Mouse (Mus musculus) olfactory bulb, adult 2 months (tissue): ENCODE measurements at regions not wholly inside any gene's neighbourhood (a gene's known extent, or its start where the extent isn't known, plus 50 kb on each side); places are given as distances from the start of the nearest gene placed in this dataset.

Source experiments
- H3K27ac ChIP-seq: fragments of 200-500 bp; 2 replicates; pipeline ENCODE4 v1.5.1; 2012; ENCODE audit warnings: low read depth, low read length; ENCODE audit not compliant: insufficient read depth
- H3K4me1 ChIP-seq: fragments of 200-500 bp; 2 replicates; pipeline ENCODE4 v1.6.1; 2012; ENCODE audit warnings: low read length; ENCODE audit not compliant: control insufficient read depth, insufficient read depth
- H3K4me3 ChIP-seq: fragments of 200-500 bp; 2 replicates; pipeline ENCODE4 v1.5.1; 2012; ENCODE audit warnings: mild to moderate bottlenecking, low read depth, low read length, moderate library complexity; ENCODE audit not compliant: insufficient read depth
- CTCF ChIP-seq: fragments of 200-500 bp; IDR thresholded peaks from 2 replicates; pipeline ENCODE4 v1.5.1; 2012; ENCODE audit warnings: low read depth, mild to moderate bottlenecking, low read length, moderate library complexity; ENCODE audit not compliant: insufficient read depth
- POLR2A ChIP-seq: fragments of 200-500 bp; IDR thresholded peaks from 2 replicates; pipeline ENCODE4 v1.6.1; 2012; ENCODE audit warnings: mild to moderate bottlenecking, low read depth, low read length, moderate library complexity; ENCODE audit not compliant: insufficient read depth
- WGBS: fragments of 180-500 bp; shearing (Covaris S2); methylation state at CpG from one replicate; pipeline ENCODE4 v1.1.7; 2018; 5-methylcytosine and 5-hydroxymethylcytosine counted together

DNA sequence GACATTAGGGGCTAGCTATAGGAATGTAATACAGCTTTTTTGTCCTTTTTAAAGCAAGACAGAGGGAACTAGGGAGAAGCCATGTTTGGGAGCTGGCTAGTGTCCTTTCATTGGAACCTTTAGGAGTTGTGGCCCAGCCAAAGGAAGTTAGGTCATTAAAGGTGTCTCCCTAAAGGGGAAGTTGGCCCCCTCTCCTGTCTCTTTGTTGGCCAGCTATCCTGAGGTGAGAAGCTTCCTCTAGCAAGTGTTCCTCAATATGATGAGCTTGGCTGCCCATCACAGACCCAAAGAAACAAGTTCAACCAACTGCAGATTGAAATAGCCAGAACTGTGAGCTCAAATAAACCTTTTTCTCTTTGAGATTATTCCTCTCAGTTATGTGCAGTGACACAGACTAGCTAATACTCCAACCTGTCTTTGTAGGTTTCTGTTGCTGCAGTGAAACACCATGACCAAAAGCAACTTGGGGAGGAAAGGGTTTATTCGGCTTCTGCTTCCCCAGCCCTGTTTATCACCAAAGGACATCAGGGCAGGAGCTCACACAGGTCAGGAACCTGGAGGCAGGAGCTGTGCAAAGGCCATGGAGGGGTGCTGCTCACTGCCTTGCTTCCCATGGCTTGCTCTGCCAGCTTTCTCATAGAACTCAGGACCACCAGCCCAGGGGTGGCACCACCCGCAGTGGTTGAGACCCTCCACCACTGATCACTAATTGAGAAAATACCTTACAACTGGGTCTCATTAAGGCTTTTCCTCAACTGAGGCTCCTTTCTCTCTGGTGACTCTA lies 94.0 kb upstream of the Ccn6 start:
- 98% methylated on average over 2 of the region's 2 CpGs for WGBS
- Histone ChIP-seq H3K4me3 (no peak overlapping the region), H3K27ac (no peak overlapping the region), H3K4me1 (peaks cover 11% of the 10 kb centered on the region)
- TF ChIP-seq POLR2A (no peak), CTCF (no peak)

DNA sequence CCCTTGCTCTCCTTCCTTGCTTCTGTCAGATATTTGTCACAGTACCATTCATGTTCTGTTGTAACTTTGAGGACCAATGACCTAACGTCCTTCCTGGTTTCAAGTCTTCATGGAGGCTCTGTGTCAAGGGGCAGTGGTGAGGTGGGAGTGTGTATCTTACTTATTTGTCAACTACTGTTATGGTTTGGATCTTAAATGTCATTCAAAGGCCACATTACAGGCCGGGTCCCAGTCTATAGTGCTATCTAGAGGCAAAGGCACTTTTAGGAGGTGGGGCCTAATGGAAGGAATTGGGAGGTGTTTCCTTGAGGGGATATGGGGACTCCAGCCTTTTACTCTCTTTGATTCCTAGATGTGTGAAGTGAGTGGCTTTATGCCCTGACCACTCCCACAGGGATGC lies 91.0 kb upstream of the Ccn6 start:
- WGBS, result 92% methylated on average over 2 of the region's 2 CpGs
- TF ChIP-seq POLR2A, result no peak
- no peak for TF ChIP-seq CTCF

DNA sequence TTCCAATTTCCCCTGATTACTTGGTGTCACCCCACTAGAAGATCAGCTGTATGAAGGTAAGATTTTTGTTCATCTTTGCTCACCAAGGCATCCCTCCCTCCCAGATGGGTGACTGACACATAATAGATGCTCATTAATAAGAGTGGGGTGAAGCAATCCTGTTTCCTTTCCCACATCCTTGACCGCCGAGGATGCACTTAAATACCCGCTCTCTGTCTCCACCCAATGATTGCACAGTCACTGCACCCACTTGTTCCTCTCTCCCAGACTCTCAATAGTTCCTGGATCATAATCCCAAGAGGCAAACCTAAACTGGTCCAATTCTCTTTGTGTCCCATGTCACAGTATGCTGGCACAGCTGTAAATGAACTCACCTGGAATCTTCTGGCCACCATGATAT lies 86.4 kb upstream of the Ccn6 start:
- no peak overlapping the region for H3K4me3 ChIP-seq
- H3K4me1 ChIP-seq, result no peaks in the 10 kb centered on the region
- 73% methylated on average over 3 of the region's 3 CpGs for WGBS
- TF ChIP-seq CTCF (no peak), POLR2A (no peak)
- no peak overlapping the region for H3K27ac ChIP-seq

More for the DNA sequence above, 91.0 kb upstream of the Ccn6 start:
- Histone ChIP-seq H3K4me1 (no peaks in the 10 kb centered on the region), H3K4me3 (no peak overlapping the region), H3K27ac (no peak overlapping the region)

DNA sequence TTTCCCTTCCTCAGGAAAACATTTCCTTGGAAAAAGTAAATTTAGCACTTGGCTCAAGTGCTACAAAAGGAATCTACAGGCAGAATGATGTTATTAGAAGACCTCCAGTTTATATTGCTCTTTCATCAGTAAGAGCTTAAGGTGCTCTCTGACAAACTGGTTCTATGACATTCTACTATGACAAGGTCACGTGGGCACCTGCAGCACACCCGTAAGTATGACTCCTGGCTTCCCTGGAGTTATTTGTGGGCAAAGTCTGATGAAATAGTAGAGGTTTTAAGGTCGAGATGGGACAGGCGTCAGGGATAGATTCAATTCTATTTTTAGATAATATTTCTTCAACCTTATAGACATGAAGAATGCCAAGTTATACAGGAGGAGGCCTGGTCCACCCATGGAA lies 84.9 kb upstream of the Ccn6 start:
- no peak overlapping the region for H3K27ac ChIP-seq
- H3K4me1 ChIP-seq, result no peaks in the 10 kb centered on the region
- no peak overlapping the region for H3K4me3 ChIP-seq
- TF ChIP-seq POLR2A, result no peak
- TF ChIP-seq CTCF, result no peak
- WGBS, result 91% methylated on average over 4 of the region's 4 CpGs

DNA sequence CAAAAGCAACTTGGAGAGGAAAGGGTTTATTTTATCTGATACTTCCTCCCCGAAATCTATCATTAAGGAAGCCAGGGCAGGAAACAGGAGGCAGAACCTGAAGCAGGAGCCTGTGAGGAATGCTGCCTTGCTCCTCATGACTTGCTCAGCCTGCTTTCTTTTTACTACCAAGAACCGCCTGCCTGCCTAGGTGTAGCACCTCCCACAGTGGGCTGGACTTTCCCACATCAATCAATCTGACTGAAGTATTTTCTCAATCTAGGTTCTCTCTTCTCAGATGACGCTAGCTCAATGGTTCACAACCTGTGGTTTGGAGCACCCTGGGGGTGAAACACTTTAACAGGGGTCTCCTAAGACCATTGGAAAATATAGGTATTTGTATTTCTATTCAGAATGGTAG lies 83.4 kb upstream of the Ccn6 start:
- no peak overlapping the region for H3K4me3 ChIP-seq
- no peaks in the 10 kb centered on the region for H3K4me1 ChIP-seq
- 91% methylated on average over 3 of the region's 3 CpGs for WGBS
- no peak for TF ChIP-seq POLR2A
- TF ChIP-seq CTCF, result no peak
- H3K27ac ChIP-seq, result no peak overlapping the region

DNA sequence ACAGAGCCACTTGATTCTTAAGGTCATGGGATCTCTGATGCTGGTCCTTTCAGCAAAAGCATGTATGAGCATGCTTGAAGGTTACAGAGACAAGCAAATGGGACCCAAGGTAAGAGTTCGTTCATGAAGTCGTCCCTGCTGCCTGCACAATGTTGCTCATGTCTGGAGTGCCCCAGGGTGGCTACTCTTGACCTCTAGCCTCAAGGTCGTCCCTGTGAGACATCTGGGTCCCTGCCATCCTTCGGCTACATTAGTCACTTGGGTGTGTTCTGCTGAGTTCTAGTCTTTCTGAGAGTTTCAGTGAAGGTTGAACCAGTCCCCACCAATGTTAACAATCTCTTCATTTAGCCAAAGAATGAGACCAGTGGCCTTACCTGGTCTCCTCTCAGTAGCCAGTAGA lies 81.5 kb upstream of the Ccn6 start:
- Histone ChIP-seq H3K4me1 (no peaks in the 10 kb centered on the region), H3K4me3 (no peak overlapping the region), H3K27ac (no peak overlapping the region)
- no peak for TF ChIP-seq CTCF
- no peak for TF ChIP-seq POLR2A
- WGBS, result 87% methylated on average over 4 of the region's 4 CpGs

DNA sequence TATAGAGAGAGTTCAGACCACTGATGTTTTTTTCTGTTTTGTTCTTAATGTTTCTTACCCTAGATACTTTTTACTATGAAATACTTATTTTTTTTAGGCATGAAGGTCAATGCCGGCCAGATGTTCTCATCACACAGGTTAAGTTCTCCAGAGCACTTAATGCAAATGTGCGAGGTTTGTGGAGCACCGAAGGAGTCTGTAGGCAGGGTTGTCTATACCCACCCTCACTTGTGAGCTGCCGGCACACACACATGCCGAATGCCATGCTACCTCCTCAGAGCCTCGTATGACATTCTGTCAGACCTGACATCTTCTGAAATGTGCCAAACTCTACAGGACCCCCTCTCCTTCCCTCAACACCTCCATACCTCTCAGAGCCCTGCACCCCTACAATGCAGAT lies 80.5 kb upstream of the Ccn6 start:
- no peak overlapping the region for H3K27ac ChIP-seq
- WGBS, result 96% methylated on average over 6 of the region's 6 CpGs
- H3K4me1 ChIP-seq, result peaks cover 2% of the 10 kb centered on the region; the same call in 1 of the 2 replicates
- TF ChIP-seq CTCF (no peak), POLR2A (no peak)
- H3K4me3 ChIP-seq, result no peak overlapping the region

DNA sequence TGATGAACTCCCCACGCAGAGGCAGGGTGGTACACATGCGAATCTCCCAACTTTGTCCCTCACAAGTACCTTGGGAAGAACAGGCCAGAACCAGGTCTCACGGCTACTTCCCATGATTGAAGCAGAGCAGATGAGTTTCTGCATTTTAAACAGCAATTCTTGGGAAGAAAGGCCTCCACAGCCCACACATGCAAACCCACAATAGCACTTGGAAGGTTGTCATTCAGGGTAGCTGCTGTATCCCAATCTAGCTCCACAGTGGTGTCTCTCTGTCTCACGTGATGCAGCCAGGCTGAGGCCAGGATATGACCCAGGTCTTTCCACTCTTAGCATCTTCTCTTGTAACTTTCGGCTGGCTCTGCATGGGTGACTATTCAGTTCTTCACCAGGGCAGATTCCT lies 78.8 kb upstream of the Ccn6 start:
- TF ChIP-seq CTCF (no peak), POLR2A (no peak)
- H3K4me3 ChIP-seq, result no peak overlapping the region
- H3K27ac ChIP-seq, result no peak overlapping the region
- peaks cover 2% of the 10 kb centered on the region; the same call in 1 of the 2 replicates for H3K4me1 ChIP-seq
- WGBS, result 91% methylated on average over 5 of the region's 5 CpGs

DNA sequence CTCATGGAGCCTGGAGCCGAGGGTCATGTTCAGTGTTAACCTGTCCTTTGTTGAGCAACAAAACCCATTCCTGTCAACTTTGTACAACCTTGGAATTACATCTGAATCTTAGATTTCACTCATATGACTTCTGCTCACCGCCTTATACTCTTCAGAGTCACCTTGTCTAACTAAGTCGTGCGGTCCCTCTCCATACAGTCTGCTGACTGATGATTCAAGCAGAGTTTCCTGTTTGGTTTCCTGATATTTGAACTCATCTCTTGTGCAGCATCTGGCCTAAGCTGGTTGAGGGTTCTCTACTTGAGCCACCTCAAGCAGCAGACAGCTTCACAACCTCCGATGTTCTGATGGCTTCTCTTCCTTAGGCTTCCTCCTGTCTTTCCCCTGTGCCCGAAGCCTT lies 78.3 kb upstream of the Ccn6 start:
- WGBS, result 94% methylated on average over 6 of the region's 6 CpGs

More for the DNA sequence above, 78.3 kb upstream of the Ccn6 start:
- Histone ChIP-seq H3K4me1 (peaks cover 2% of the 10 kb centered on the region; the same call in 1 of the 2 replicates), H3K27ac (no peak overlapping the region), H3K4me3 (no peak overlapping the region)
- TF ChIP-seq POLR2A (no peak), CTCF (no peak)
